Mouse (Mus musculus): ENCODE data around the gene Ttc23.

Ttc23 gene

GRCm38 (mm10) chr7:67647277-67647676 lies at the start of gene Ttc23:
Ttc23 (plus strand) TSS chr7:67647410.
- DNase-seq (ENCODE audit: low read depth): no peak

GRCm38 (mm10) chr7:67598050-67598449 lies 49.2 kb upstream of the Ttc23 start:
- no peak for DNase-seq (ENCODE audit: low read depth)

- no peak for DNase-seq (ENCODE audit: low read depth)
Observed at GRCm38 (mm10) chr7:67605114-67605513, 42.1 kb upstream of the Ttc23 start.

GRCm38 (mm10) chr7:67606250-67606649 lies 41.0 kb upstream of the Ttc23 start:
- no peak for DNase-seq (ENCODE audit: low read depth)

- no peak for DNase-seq (ENCODE audit: low read depth)
Observed at GRCm38 (mm10) chr7:67607669-67608347, 39.4 kb upstream of the Ttc23 start.

DNA sequence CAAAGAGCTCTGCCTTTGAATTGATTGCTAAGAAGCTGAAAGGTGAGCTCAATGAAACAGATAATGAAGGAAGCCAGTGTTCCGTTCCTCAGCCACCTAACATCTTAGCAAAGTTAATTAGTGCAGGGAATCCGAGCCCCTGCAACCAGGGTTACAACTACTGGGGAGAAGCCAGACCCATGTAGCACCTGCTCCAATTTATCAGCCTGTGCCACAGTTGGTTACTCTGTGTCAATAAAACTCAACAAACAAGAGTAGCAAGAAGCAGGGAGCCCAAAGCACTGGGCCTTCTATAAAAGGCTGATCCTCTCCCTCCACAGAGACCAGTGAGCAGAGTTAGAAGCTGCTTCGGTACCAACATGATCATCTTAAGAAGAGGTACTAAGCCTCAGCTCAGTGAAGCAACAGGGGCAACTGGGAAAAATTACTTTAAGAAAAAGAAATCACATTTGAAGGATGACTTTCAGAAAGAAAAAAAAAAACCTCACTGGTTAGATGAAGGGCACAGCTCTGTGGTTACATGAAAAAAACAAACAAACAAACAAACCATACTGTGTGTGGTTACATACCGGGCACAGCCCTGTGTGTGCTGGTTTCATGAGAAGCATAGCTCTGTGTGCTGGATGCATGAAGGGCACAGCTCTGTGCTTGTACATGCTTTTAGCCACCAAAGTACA lies 38.7 kb upstream of the Ttc23 start:
- no peak for DNase-seq (ENCODE audit: low read depth)

- no peak for DNase-seq (ENCODE audit: low read depth)
Observed at GRCm38 (mm10) chr7:67613795-67614463, 33.3 kb upstream of the Ttc23 start.

- DNase-seq (ENCODE audit: low read depth): no peak
Observed at GRCm38 (mm10) chr7:67614464-67614861, 32.7 kb upstream of the Ttc23 start.

- DNase-seq (ENCODE audit: low read depth): no peak
Observed at GRCm38 (mm10) chr7:67616890-67617289, 30.3 kb upstream of the Ttc23 start.

DNA sequence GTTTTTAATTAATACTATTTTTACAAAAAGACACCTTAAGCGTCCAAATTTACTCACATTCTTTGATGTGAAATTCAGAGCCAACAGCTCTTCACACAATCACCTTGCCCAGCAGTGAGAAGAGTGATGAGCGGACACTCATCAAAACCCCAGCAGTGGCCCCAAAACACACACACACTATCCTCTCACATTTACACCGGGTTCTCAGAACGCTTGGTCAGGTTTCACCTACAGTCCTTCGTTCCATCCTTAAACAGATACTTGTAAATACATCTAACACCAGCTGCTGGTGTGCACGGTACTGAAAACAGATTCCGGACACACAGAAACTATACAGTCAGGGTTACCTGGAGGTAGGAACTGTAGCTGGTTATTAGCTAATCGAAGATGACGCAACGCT lies 29.6 kb upstream of the Ttc23 start:
- DNase-seq (ENCODE audit: low read depth): no peak

- no peak for DNase-seq (ENCODE audit: low read depth)
Observed at GRCm38 (mm10) chr7:67618316-67618715, 28.9 kb upstream of the Ttc23 start.

DNA sequence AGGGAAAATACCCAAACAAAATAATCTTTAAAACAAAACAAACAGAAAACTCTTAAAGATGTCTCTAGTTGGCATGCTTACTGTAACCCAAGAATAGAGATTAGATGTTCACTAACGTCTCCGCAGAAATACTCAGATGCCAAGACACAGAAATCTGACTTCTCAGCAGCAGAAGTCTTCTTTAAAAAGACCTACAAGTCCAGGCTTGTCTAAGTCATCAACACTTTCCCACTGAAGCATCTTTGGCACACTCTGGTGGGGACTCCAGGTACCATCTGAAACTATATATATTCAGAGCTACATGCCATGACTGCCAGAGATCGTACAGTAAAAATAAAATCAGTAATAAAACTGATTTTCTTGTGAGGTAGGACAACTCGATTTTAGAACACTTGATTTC lies 27.4 kb upstream of the Ttc23 start:
- DNase-seq (ENCODE audit: low read depth): no peak

GRCm38 (mm10) chr7:67622151-67622550 lies 25.1 kb upstream of the Ttc23 start:
- DNase-seq (ENCODE audit: low read depth): no peak

DNA sequence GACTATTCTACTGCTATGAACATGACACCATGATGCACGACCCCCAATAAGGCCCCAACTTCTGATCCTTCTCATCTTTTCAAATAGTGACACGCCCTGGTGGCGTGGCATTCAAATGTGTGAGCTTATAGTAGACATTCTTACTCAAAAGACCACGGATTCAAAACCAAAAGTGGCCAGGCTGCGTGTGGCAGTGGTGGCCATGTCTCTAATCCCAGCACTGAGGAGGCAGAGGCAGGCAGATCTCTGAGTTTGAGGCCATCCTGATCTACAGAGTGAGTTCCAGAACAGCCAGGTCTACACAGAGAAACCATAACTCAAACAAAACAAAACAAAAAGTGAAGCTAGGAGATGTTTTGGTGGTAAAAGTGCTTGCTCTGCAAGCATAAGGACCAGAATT lies 20.5 kb upstream of the Ttc23 start:
- DNase-seq (ENCODE audit: low read depth): no peak

DNA sequence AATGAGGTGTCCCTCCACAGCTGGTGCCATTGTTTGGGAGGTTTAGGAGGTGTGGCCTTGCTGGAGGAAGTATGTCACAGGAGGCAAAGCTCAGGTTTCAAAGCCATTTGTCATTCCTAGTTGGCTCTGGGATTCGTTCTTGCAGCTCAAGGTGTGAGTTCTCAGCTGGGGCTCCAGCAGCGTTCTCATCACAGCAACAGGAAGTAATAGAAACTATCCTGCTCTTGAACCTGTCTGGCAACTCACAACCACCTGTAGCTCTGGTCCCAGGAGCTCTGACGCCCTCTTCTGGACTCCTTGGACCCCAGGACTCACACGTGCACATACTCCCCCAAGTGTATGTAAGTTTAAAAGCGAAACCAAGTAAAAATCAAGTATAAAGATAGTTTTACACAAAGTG lies 17.5 kb upstream of the Ttc23 start:
- no peak for DNase-seq (ENCODE audit: low read depth)

DNA sequence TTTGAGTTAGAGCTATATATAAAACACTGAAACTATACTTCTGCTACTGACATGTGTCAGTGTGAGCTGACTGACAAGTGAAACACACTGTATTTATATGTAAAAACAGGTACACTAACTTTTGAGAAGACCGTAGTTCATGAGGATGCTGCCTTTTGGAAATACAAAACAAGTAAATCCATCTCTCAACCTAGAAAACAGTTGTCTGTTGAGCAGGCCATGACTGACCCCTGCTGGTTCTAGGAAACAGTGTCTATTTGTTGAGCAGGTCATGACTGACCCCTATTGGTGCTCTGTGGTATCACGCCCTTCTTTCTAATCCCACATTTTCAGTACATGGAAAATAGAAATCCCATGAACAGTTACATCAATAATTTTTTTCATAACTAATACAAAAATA lies 16.4 kb upstream of the Ttc23 start:
- DNase-seq (ENCODE audit: low read depth): peak; percentile 50

DNA sequence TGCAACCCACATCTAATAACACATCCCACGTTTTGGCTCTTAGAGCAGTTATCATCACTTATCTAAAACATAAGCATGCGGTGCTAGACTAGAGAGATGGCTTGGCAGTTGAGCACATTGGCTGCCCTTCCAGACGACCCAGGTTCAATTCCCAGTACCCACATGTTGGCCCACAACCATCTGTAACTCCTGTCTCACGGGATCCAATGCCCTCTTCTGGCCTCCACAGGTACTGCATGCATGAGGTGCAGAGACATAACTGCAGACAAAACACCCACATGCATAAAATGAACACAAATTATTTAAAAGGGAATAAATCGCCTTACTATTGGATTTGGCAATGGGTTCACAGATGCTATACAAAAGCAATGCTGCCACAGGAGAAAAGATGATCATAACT lies 14.8 kb upstream of the Ttc23 start:
- no peak for DNase-seq (ENCODE audit: low read depth)

DNA sequence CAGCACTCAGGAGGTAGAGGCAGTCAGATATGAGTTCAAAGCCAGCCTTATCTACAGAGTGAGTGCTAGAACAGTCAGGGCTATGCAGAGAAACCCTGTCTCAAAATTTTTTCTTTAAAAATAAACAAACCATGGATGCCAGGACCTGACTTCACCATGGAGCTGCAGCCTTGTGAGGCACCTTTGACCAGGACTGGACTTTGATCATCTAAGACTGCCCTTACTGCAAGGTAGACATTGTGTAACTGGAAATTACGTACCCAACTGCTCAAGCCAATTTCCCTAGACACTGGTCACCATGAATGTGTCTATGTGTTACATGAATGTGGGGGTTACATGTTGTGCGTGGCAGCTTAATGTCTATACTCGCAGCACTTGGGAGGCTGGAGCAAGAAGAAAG lies 13.0 kb upstream of the Ttc23 start:
- no peak for DNase-seq (ENCODE audit: low read depth)

GRCm38 (mm10) chr7:67636161-67636560 lies 11.0 kb upstream of the Ttc23 start:
- no peak for DNase-seq (ENCODE audit: low read depth)

- DNase-seq (ENCODE audit: low read depth): no peak
Observed at GRCm38 (mm10) chr7:67639006-67639405, 8.2 kb upstream of the Ttc23 start.

DNA sequence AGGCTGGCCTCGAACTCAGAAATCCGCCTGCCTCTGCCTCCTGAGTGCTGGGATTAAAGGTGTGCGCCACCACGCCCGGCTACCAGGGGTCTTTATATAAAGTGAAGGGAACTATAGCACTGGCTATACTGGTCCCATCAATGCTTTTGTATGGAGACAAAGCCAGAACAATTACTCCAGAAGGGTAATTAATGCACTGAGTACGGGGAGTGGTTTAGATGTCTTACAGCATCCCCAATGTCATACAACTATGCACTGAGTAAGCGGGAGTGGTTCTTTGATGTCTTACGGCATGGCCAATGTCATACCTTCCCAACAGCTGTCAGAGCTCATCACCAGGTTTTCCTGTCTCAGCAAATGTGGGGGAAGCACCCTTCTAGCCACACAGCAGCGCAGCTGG lies 4.3 kb upstream of the Ttc23 start:
- no peak for DNase-seq (ENCODE audit: low read depth)

GRCm38 (mm10) chr7:67644291-67644690 lies 2.9 kb upstream of the Ttc23 start:
- no peak for DNase-seq (ENCODE audit: low read depth)
